Mouse (Mus musculus) CH12.LX (cell line): ENCODE measurements around the gene Zfp36. TPM values are rescaled to one million over a fixed set of nuclear protein-coding genes. Genes with fewer than 3 reads are reported as not detected.
A peak's percentile ranks its signal among the peaks of the same experiment; 100 is the strongest.

ENCODE experiments used
- DNase-seq: peaks from one replicate; pipeline ENCODE4 v3.0.0-alpha.2; 2013; ENCODE audit errors: extremely low read depth
- H3K27ac ChIP-seq: 2 replicates; pipeline ENCODE4 v1.5.1; 2012; ENCODE audit warnings: low read depth, mild to moderate bottlenecking, control low read depth, moderate library complexity; ENCODE audit not compliant: insufficient read depth
- H3K27me3 ChIP-seq: replicated peaks from 2 replicates; pipeline ENCODE3; 2012; ENCODE audit warnings: inconsistent platforms
- H3K36me3 ChIP-seq, 2 experiments: replicated peaks in 1 of 2; 2 replicates each; pipeline versions ENCODE3 to v1.6.1; 2012; ENCODE audit warnings: inconsistent platforms in 1 of 2, low read length in 1 of 2, mild to moderate bottlenecking in 1 of 2, mixed read lengths in 1 of 2, moderate library complexity in 1 of 2; ENCODE audit not compliant: control insufficient read depth in 1 of 2, insufficient read depth in 1 of 2
- H3K4me1 ChIP-seq, 2 experiments: 2 replicates each; pipeline ENCODE4 v1.6.1; 2012; ENCODE audit warnings: inconsistent platforms in 1 of 2, moderate library complexity in 1 of 2; ENCODE audit not compliant: insufficient read depth in 2 of 2, control insufficient read depth in 1 of 2
- H3K4me2 ChIP-seq: 2 replicates; pipeline ENCODE4 v1.6.1; 2012; ENCODE audit warnings: low read depth, mild to moderate bottlenecking, control low read depth; ENCODE audit not compliant: poor library complexity, insufficient read depth, severe bottlenecking
- H3K4me3 ChIP-seq, 3 experiments: fragments of 150-350 bp in 1 of 3; sonication (generic) in 1 of 3; replicated peaks in 1 of 3; 2 replicates each; pipeline versions ENCODE3 to v1.5.1; 2011 to 2012; ENCODE audit warnings: low read depth in 2 of 3, low read length in 2 of 3, mild to moderate bottlenecking in 2 of 3, moderate library complexity in 2 of 3, control low read depth in 1 of 3, improper control_type of control experiment in 1 of 3, inconsistent platforms in 1 of 3, mixed read lengths in 1 of 3; ENCODE audit not compliant: poor library complexity in 1 of 3
- H3K79me2 ChIP-seq: replicated peaks from 2 replicates; pipeline ENCODE4 v1.6.1; 2012; ENCODE audit warnings: mild to moderate bottlenecking, moderate library complexity; ENCODE audit not compliant: control insufficient read depth, poor library complexity, insufficient read depth, severe bottlenecking; ENCODE audit errors: extremely low read depth
- H3K9ac ChIP-seq: 2 replicates; pipeline ENCODE4 v1.6.1; 2012; ENCODE audit warnings: low read depth, mild to moderate bottlenecking, control low read depth, moderate library complexity; ENCODE audit not compliant: insufficient read depth
- H3K9me3 ChIP-seq: replicated peaks from 2 replicates; pipeline ENCODE3; 2012; ENCODE audit warnings: low read length, inconsistent platforms, mixed read lengths
- BHLHE40 ChIP-seq: IDR thresholded peaks from 2 replicates; pipeline ENCODE4 v1.6.1; 2011; ENCODE audit warnings: mild to moderate bottlenecking, low read depth, low read length, improper control_type of control experiment
- CHD1 ChIP-seq: IDR thresholded peaks from 2 replicates; pipeline ENCODE4 v1.6.1; 2012; ENCODE audit warnings: low read depth, low read length, improper control_type of control experiment, inconsistent platforms
- CHD2 ChIP-seq: IDR thresholded peaks from 2 replicates; pipeline ENCODE4 v1.6.1; 2011; ENCODE audit warnings: low read length, improper control_type of control experiment
- E2F4 ChIP-seq: IDR thresholded peaks from 2 replicates; pipeline ENCODE4 v1.6.1; 2011; ENCODE audit warnings: low read depth, low read length, improper control_type of control experiment; ENCODE audit not compliant: insufficient replicate concordance
- ELF1 ChIP-seq: IDR thresholded peaks from 2 replicates; pipeline ENCODE4 v1.6.1; 2014; ENCODE audit warnings: low read depth, mild to moderate bottlenecking, inconsistent platforms, low read length, improper control_type of control experiment
- EP300 ChIP-seq: IDR thresholded peaks from 2 replicates; pipeline ENCODE4 v1.6.1; 2011; ENCODE audit warnings: low read length, improper control_type of control experiment
- GABPA ChIP-seq: IDR thresholded peaks from 2 replicates; pipeline ENCODE4 v1.6.1; 2012; ENCODE audit warnings: low read depth, low read length, improper control_type of control experiment, inconsistent platforms; ENCODE audit not compliant: insufficient replicate concordance
- JUN ChIP-seq: IDR thresholded peaks from 2 replicates; pipeline ENCODE4 v1.6.1; 2011; ENCODE audit warnings: low read depth, mild to moderate bottlenecking, low read length, improper control_type of control experiment, moderate library complexity; ENCODE audit not compliant: insufficient read depth
- JUND ChIP-seq: conservative IDR thresholded peaks from 2 replicates; pipeline ENCODE4 v1.6.1; 2011; ENCODE audit warnings: low read depth, low read length, improper control_type of control experiment
- KAT2A ChIP-seq: IDR thresholded peaks from 2 replicates; pipeline ENCODE4 v1.6.1; 2012; ENCODE audit warnings: low read length, improper control_type of control experiment, inconsistent platforms; ENCODE audit not compliant: insufficient replicate concordance
- MAFK ChIP-seq: IDR thresholded peaks from 2 replicates; pipeline ENCODE4 v1.6.1; 2011; ENCODE audit warnings: low read length, improper control_type of control experiment; ENCODE audit not compliant: insufficient replicate concordance
- MEF2A ChIP-seq: IDR thresholded peaks from 2 replicates; pipeline ENCODE4 v1.6.1; 2014; ENCODE audit warnings: low read depth, mild to moderate bottlenecking, inconsistent platforms, low read length, improper control_type of control experiment, borderline replicate concordance
- MXI1 ChIP-seq: IDR thresholded peaks from 2 replicates; pipeline ENCODE4 v1.6.1; 2011; ENCODE audit warnings: mild to moderate bottlenecking, low read depth, low read length, improper control_type of control experiment
- NELFE ChIP-seq: IDR thresholded peaks from 2 replicates; pipeline ENCODE4 v1.6.1; 2011; ENCODE audit warnings: low read depth, low read length, improper control_type of control experiment
- NRF1 ChIP-seq: IDR thresholded peaks from 2 replicates; pipeline ENCODE4 v1.6.1; 2014; ENCODE audit warnings: low read depth, mild to moderate bottlenecking, inconsistent platforms, low read length, improper control_type of control experiment, moderate library complexity
- PAX5 ChIP-seq: IDR thresholded peaks from 2 replicates; pipeline ENCODE4 v1.6.1; 2012; ENCODE audit warnings: low read length, inconsistent platforms, mixed read lengths
- POLR2A ChIP-seq: IDR thresholded peaks from 2 replicates; pipeline ENCODE4 v1.6.1; 2011; ENCODE audit warnings: low read depth, mild to moderate bottlenecking, improper control_type of control experiment, low read length
- POLR2AphosphoS2 ChIP-seq: IDR thresholded peaks from 2 replicates; pipeline ENCODE4 v1.6.1; 2011; ENCODE audit warnings: low read depth, low read length, improper control_type of control experiment
- RAD21 ChIP-seq: IDR thresholded peaks from 2 replicates; pipeline ENCODE4 v1.6.1; 2011; ENCODE audit warnings: low read depth, mild to moderate bottlenecking, low read length, improper control_type of control experiment, moderate library complexity
- RCOR1 ChIP-seq: conservative IDR thresholded peaks from 2 replicates; pipeline ENCODE4 v1.6.1; 2012; ENCODE audit warnings: low read depth, mild to moderate bottlenecking, inconsistent platforms, low read length, improper control_type of control experiment
- TBP ChIP-seq: conservative IDR thresholded peaks from 2 replicates; pipeline ENCODE4 v1.6.1; 2011; ENCODE audit warnings: low read depth, low read length, improper control_type of control experiment
- TCF12 ChIP-seq: IDR thresholded peaks from 2 replicates; pipeline ENCODE4 v1.6.1; 2014; ENCODE audit warnings: low read depth, mild to moderate bottlenecking, inconsistent platforms, low read length, improper control_type of control experiment
- UBTF ChIP-seq: IDR thresholded peaks from 2 replicates; pipeline ENCODE4 v1.6.1; 2012; ENCODE audit warnings: low read depth, mild to moderate bottlenecking, inconsistent platforms, low read length, improper control_type of control experiment, moderate library complexity
- USF1 ChIP-seq: IDR thresholded peaks from 2 replicates; pipeline ENCODE4 v1.6.1; 2014; ENCODE audit warnings: low read depth, mild to moderate bottlenecking, inconsistent platforms, low read length, improper control_type of control experiment
- ZC3H11A ChIP-seq: IDR thresholded peaks from 2 replicates; pipeline ENCODE4 v1.6.1; 2012; ENCODE audit warnings: low read depth, mild to moderate bottlenecking, inconsistent platforms, low read length, improper control_type of control experiment
- ZKSCAN1 ChIP-seq: IDR thresholded peaks from 2 replicates; pipeline ENCODE4 v1.6.1; 2012; ENCODE audit warnings: low read depth, inconsistent platforms, low read length, improper control_type of control experiment, borderline replicate concordance
- ZNF384 ChIP-seq: IDR thresholded peaks from 2 replicates; pipeline ENCODE4 v1.6.1; 2012; ENCODE audit warnings: low read depth, low read length, improper control_type of control experiment, inconsistent platforms
- dilution Hi-C: fragments of 300-500 bp; cut with MboI; formaldehyde crosslinking; loops from 2 replicates; pipeline ENCODE4 v1.14.3; 2020; ENCODE audit warnings: low sequenced_read_pairs; ENCODE audit not compliant: extremely low pct_unique_long_range_greater_than_20kb, extremely low pct_ligation_motif_present
- in situ Hi-C: fragments of 300-500 bp; cut with MboI; formaldehyde crosslinking; loops from 3 replicates; pipeline ENCODE4 v1.14.3; 2019; ENCODE audit warnings: low sequenced_read_pairs, low pct_ligation_motif_present, low pct_unique_long_range_greater_than_20kb, mixed read lengths
- polyA plus RNA-seq: library from polyadenylated mRNA; unstranded; fragments of >175 nt; gene quantifications from 2 replicates; pipeline ENCODE4 v1.2.1, GENCODE M21; 2012; ENCODE audit warnings: low read depth; ENCODE audit not compliant: insufficient read length
- total RNA-seq, 2 experiments: library from RNA; depleted of rRNA; stranded (reverse); fragments of 300-350 nt in 1 of 2; fragments of >200 nt in 1 of 2; gene quantifications; 2 replicates each; pipeline ENCODE4 v1.2.3; 2012 to 2014

The Zfp36 gene
- total and polyA plus RNA-seq, 3 experiments, result 1.9 to 9.9 (median 2.8) TPM

- Histone ChIP-seq H3K27ac (peak overlapping the region; percentile 19; the same call in 1 of the 2 replicates), H3K4me1 (peaks cover 0 to 11% of the 10 kb centered on the region in 2 experiments; a peak in 2 of 4 replicates), H3K79me2 (peaks cover 22% of the 10 kb centered on the region), H3K9me3 (no peaks in the 10 kb centered on the region), H3K36me3 (peaks cover 47 to 62% of the 10 kb centered on the region in 2 experiments), H3K4me3 (peak overlapping the region; percentile 84 to 92 (median 84)), H3K9ac (peak overlapping the region; percentile 73), H3K27me3 (no peaks in the 10 kb centered on the region), H3K4me2 (peak overlapping the region; percentile 80)
- dilution Hi-C loops (no loop called here), in situ Hi-C loops (no loop called here)
- DNase-seq, result no peak
- TF ChIP-seq ZC3H11A (no peak), POLR2A (no peak), JUND (no peak), EP300 (no peak), RAD21 (no peak), POLR2AphosphoS2 (no peak), UBTF (no peak), E2F4 (no peak), USF1 (no peak), CHD2 (no peak), NELFE (no peak), JUN (no peak), KAT2A (no peak), ELF1 (no peak), NRF1 (no peak)
Measured at GRCm38 (mm10) chr7:28393272-28393951, 13.4 kb upstream of the Zfp36 start.

GRCm38 (mm10) chr7:28392429-28393271 lies 12.6 kb upstream of the Zfp36 start, which contains the start of the genes Med29 and Paf1:
TSS of gene Med29 (minus strand) at chr7:28392708.
TSS of gene Paf1 (plus strand) at chr7:28392951.
- peaks cover 0 to 11% of the 10 kb centered on the region in 2 experiments; a peak in 2 of 4 replicates for H3K4me1 ChIP-seq
- H3K36me3 ChIP-seq, result peaks cover 47 to 62% of the 10 kb centered on the region in 2 experiments
- in situ Hi-C loops (no loop called here), dilution Hi-C loops (no loop called here)
- H3K27ac ChIP-seq, result peak within 1 kb of the TSS; percentile 19; the same call in 1 of the 2 replicates
- peaks cover 22% of the 10 kb centered on the region for H3K79me2 ChIP-seq
- no peaks in the 10 kb centered on the region for H3K9me3 ChIP-seq
- no peaks in the 10 kb centered on the region for H3K27me3 ChIP-seq
- H3K4me3 ChIP-seq, result peak within 1 kb of the TSS; percentile 84 to 92 (median 92)
- peak within 1 kb of the TSS; percentile 97 for H3K4me2 ChIP-seq
- DNase-seq, result peak; percentile 99
- H3K9ac ChIP-seq, result peak within 1 kb of the TSS; percentile 73
- TF ChIP-seq TBP (peak; percentile 94), E2F4 (no peak), NELFE (peak; percentile 96), MEF2A (no peak), KAT2A (peak; percentile 74; the same call in 1 of the 2 replicates), ZC3H11A (no peak), CHD2 (peak; percentile 85), PAX5 (no peak), GABPA (no peak), POLR2AphosphoS2 (peak; percentile 85; the same call in 1 of the 2 replicates), ZNF384 (no peak), RAD21 (no peak), CHD1 (no peak), TCF12 (peak; percentile 79), JUND (no peak), MAFK (no peak), RCOR1 (no peak), MXI1 (peak; percentile 40; the same call in 1 of the 2 replicates), BHLHE40 (no peak), ZKSCAN1 (no peak), JUN (no peak)
